Mouse (Mus musculus): ENCODE measurements around the gene Sypl2.

DNA sequence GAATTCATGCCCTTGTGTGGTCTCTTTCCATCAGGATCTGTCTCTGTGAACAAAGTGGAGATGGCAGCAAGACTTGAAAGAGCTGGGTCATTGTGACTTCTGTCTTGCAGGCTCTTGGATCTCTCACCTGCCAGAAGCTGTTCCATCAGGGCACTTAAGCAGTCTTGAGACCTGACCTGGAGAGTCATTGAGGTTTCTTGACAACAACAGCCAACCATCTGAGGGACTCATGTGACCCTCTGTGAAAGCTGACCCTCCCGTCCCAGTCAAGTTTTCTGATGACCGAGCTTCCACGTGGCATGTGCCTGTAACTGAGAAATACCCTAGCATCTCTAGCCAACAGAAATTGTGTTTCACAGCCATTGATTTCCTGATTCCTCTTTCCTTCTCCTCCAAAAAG lies 41.7 kb downstream of the Sypl2 start:
- TF ChIP-seq CTCF (conservative IDR thresholded peaks at IDR 0.05; ENCODE audit: insufficient read depth, insufficient read length, low read depth, low read length) = no peak
- TF ChIP-seq POLR2A (IDR thresholded peaks at IDR 0.05; ENCODE audit: low read depth, low read length) = no peak
